Mouse (Mus musculus): ENCODE results near the gene Jup.
A peak's percentile ranks its signal among the peaks of the same experiment; 100 is the strongest.
"Not testable (repeated sequence)": the region's sequence is repeated elsewhere in the genome, so short reads cannot be mapped to it uniquely, and the experiment has no call there.

Jup gene

GRCm38 (mm10) chr11:100389931-100390445 is 7.6 kb downstream of the Jup start:
- no peak for DNase-seq (ENCODE audit: low spot score)

- no peak for DNase-seq (ENCODE audit: low spot score)
Measured at GRCm38 (mm10) chr11:100388588-100388987, 9.0 kb downstream of the Jup start.

- no peak for DNase-seq (ENCODE audit: low spot score)
Measured at GRCm38 (mm10) chr11:100387589-100388375, 9.8 kb downstream of the Jup start.

GRCm38 (mm10) chr11:100387111-100387510 is 10.5 kb downstream of the Jup start:
- no peak for DNase-seq (ENCODE audit: low spot score)

- no peak for DNase-seq (ENCODE audit: low spot score)
Measured at GRCm38 (mm10) chr11:100386586-100386985, 11.0 kb downstream of the Jup start.

GRCm38 (mm10) chr11:100385016-100385415 is 12.5 kb downstream of the Jup start:
- no peak for DNase-seq (ENCODE audit: low spot score)

DNA sequence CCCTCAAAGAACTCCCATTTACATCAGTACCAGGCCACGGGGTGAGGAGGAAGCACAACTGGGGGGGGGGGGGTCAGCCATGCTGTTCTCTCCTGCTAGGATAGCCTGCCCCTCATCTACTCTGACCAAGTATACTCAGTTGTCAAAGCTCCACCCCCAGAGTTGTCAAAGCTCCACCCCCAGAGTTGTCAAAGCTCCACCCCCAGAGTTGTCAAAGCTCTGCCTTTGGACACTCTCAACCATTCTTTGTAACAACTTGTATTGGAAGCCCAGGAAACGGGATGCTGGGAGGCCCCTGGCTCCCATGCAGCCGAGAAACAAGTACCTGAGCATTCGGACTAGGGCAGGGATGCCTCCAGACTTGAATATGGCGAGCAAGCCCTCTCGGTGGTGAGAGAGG is 14.9 kb downstream of the Jup start:
- DNase-seq (ENCODE audit: low spot score) = no peak

- no peak for DNase-seq (ENCODE audit: low spot score)
Measured at GRCm38 (mm10) chr11:100379311-100379710, 18.3 kb downstream of the Jup start.

DNA sequence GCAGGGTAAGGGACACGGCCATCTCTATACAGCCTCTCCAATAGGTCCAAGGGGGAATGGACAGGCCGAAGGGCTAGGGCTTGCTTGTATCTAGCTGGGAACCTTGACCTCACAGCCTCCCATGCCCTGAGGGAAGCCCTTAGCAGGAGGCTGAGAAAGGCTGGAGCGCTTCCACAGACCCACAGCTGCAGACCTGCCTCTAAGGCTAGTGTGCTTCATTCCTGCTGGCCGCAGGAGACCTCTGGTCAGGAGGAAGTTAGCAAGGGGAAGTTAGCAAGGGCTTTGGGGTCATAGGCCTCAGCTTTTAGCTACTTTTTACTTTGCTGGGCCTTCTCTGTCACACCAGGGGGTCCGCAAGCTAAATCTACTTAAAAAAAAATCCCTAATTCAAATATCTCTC is 19.1 kb downstream of the Jup start:
- no peak for DNase-seq (ENCODE audit: low spot score)

DNA sequence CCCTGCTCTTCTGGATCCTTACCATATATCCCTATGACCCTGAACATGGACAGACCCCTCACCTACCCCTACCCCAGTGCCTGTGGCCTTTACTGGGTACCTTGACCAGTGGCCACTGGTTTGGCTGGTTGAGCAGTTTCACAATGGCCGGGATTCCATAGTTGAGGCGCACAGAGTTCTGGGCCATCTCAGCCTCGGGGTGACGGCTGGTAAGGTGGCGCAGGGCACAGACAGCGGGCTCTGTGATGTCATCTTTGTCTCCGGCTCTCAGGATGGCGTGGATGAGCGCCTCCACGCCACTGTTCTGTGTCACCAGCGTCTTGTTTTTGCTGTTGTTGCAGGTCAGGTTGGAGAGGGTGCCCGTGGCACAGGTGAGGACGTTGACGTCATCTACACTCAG is 19.6 kb downstream of the Jup start:
- no peak for DNase-seq (ENCODE audit: low spot score)

GRCm38 (mm10) chr11:100376746-100377389 is 20.7 kb downstream of the Jup start:
- no peak for DNase-seq (ENCODE audit: low spot score)

DNA sequence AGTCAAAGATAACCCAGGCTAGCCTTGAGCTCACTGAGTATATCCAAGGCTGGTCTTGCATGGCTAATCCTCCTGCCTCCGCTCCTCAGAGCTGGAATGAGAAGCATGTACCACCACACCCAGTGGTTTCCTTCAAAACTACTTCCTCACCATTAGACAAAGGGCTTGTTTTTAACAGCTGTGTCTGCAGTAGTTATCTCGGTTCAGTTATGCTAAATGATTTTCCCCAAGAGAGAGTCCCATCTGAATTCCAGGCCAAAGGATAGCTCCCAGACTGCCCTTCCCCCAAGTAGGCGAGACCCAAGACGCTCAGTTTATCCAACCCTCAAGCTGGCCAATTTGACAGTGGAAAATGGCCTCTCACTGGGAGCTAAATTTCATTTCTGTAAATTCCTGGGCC is 21.6 kb downstream of the Jup start:
- DNase-seq (ENCODE audit: low spot score) = no peak

DNA sequence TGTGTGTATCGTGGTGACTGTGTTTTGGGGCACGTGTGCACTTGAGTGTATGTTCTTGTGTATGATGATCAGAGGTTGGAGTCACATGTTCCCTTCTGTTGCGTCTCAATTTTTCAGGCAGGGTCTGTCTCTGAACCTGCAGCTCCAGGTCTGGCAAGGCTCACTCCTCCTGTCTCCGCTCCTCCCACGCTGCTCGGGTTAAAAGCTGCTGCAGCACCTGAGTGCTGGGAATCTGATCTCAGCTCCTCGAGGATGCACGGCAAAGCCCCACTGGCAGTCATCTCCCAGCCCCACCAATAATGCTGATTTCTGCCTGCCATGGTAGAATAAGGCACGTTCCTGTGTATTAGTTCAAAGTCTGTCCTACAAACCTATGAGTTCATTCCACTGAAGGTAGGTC is 22.4 kb downstream of the Jup start:
- DNase-seq (ENCODE audit: low spot score) = no peak

GRCm38 (mm10) chr11:100371981-100372558 is 25.5 kb downstream of the Jup start:
- no peak for DNase-seq (ENCODE audit: low spot score)

DNA sequence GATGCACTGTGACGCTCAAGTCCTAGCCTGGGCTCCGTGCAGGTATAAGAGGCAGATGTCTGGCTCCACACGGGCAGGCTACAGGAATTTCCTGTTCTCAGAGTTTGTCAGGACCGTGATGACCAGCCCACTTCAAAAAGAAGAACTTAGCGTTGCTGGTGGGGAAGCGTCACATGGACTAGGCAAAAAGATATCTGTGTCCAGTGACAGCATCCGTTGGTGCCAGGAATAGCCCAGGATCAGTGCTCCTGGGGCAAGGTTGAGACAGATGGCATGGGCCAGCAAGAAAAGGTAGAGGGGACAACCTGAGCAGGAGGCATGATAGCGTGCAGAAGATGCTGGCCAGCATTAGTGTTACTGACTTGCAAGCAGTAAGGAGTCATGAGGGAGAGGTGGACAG is 27.7 kb downstream of the Jup start:
- no peak for DNase-seq (ENCODE audit: low spot score)

DNA sequence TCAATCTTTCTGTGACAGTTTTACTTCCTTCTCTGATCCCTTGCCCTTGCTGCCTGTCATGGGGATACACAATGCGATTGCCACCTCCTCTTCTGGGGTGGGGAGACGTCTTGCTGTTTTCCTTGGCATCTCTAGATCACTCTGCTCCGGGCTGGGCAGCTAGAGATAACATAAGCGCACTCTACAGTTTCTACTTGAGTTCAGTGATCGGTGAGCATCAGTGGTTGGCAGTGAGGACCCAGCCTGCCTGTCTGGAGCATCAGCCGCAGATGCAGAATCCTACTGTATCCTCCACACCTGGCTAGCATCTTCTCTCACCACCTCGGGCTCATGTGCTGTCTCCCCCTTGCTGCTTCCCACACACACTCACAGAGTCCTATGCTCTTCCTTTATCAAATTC is 28.4 kb downstream of the Jup start:
- DNase-seq (ENCODE audit: low spot score) = no peak

GRCm38 (mm10) chr11:100362979-100363562 is 34.5 kb downstream of the Jup start:
- peak; percentile 50 for DNase-seq (ENCODE audit: low spot score)

DNA sequence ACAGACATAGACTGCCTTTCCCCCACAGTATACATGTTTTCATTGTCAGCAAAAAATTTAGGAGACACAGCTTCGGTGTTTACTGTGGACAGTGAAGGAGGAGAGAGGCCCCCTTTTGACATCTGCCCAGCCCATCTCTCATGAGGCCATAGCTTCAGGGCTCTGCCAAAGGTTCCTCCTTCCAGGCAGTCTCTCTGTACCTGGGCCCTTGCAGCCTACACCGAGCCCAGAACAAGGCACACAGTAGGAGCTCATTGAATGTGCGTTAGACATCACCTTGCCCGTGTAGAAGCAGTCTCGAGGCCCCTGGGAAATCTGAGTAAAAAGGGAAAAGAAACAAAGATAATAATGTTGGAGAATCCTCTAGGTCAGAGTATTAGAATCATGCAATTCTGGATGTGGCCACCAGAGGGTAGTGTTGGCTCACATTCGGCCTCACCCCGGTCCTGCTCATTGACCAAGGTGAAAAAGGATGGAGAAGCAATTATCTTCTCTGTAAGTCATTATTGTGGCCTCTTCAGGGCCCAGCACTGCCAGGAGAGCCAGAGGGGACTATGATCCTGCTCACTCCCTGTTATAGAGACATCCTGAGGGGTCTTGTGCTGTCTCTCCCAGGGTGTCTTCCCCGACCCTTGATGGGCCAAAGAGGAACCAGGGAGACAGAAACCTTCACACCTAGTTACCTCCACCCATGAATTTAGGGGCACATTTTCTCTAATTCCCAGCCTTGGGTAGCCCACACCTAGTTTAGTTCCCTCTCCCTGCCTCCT is 35.2 kb downstream of the Jup start:
- peak; percentile 65 for DNase-seq (ENCODE audit: low spot score)

GRCm38 (mm10) chr11:100361059-100361458 is 36.5 kb downstream of the Jup start:
- DNase-seq (ENCODE audit: low spot score) = not testable (repeated sequence)

- DNase-seq (ENCODE audit: low spot score) = no peak
Measured at GRCm38 (mm10) chr11:100360175-100360574, 37.4 kb downstream of the Jup start.

DNA sequence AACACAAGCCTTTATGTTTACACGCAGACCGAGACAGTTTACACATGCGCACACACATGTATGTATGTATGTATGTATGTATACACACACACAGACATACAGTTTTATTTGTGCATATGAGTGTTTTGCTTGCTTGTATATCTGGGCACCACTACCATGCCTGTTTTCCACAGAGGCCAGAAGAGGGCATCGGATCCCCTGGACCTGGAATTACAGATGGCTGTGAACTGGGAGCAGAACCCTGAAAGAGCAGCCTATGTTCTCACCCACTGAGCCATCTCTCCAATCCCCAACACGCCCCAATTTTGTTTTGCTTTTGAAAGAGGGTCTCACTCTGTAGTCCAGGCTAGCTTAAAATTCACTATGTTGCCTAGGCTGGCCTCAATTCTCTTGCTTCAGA is 40.2 kb downstream of the Jup start:
- no peak for DNase-seq (ENCODE audit: low spot score)

- DNase-seq (ENCODE audit: low spot score) = no peak
Measured at GRCm38 (mm10) chr11:100356819-100357211, 40.7 kb downstream of the Jup start.
